Mouse (Mus musculus): Measurements from ENCODE around the gene Phf14.
"Not testable (repeated sequence)": the region's sequence is repeated elsewhere in the genome, so short reads cannot be mapped to it uniquely, and the experiment has no call there.

Gene Phf14

GRCm38 (mm10) chr6:11907269-11908032, at the start of gene Phf14, which contains the start of gene Ndufa4:
Gene Phf14 (plus strand): TSS chr6:11907809.
Gene Ndufa4 (minus strand): TSS chr6:11907497.
- peak; percentile 95 for DNase-seq

- not testable (repeated sequence) for DNase-seq
These were observed 32.2 kb upstream of the Phf14 start for GRCm38 (mm10) chr6:11875364-11875763.

GRCm38 (mm10) chr6:11900809-11901310, 6.7 kb upstream of the Phf14 start:
- no peak for DNase-seq

- DNase-seq, result no peak
These were observed 730 bp upstream of the Phf14 start for GRCm38 (mm10) chr6:11906890-11907268.

GRCm38 (mm10) chr6:11908170-11908569, 561 bp downstream of the Phf14 start:
- DNase-seq, result peak; percentile 12

- peak; percentile 90 for DNase-seq
These were observed 18.0 kb downstream of the Phf14 start for GRCm38 (mm10) chr6:11925496-11926041.

- peak; percentile 16 for DNase-seq
These were observed 18.5 kb downstream of the Phf14 start for GRCm38 (mm10) chr6:11926082-11926595.

- DNase-seq, result peak; percentile 4
These were observed 19.9 kb downstream of the Phf14 start for GRCm38 (mm10) chr6:11927485-11927884.

- DNase-seq, result no peak
These were observed 25.8 kb downstream of the Phf14 start for GRCm38 (mm10) chr6:11933403-11933802.

- DNase-seq, result no peak
These were observed 33.3 kb downstream of the Phf14 start for GRCm38 (mm10) chr6:11940895-11941294.

- no peak for DNase-seq
These were observed 34.5 kb downstream of the Phf14 start for GRCm38 (mm10) chr6:11942089-11942488.

- DNase-seq, result no peak
These were observed 40.5 kb downstream of the Phf14 start for GRCm38 (mm10) chr6:11948100-11948499.

- no peak for DNase-seq
These were observed 52.6 kb downstream of the Phf14 start for GRCm38 (mm10) chr6:11960172-11960571.

GRCm38 (mm10) chr6:11993782-11994181, 86.2 kb downstream of the Phf14 start:
- no peak for DNase-seq

GRCm38 (mm10) chr6:11998576-11998975, 91.0 kb downstream of the Phf14 start:
- no peak for DNase-seq

GRCm38 (mm10) chr6:11999506-11999905, 91.9 kb downstream of the Phf14 start:
- no peak for DNase-seq

- DNase-seq, result no peak
These were observed 97.8 kb downstream of the Phf14 start for GRCm38 (mm10) chr6:12005455-12005854.

- no peak for DNase-seq
These were observed 98.4 kb downstream of the Phf14 start for GRCm38 (mm10) chr6:12006001-12006400.

GRCm38 (mm10) chr6:12012103-12012502, 104.5 kb downstream of the Phf14 start:
- DNase-seq, result no peak

GRCm38 (mm10) chr6:12014035-12014434, 106.4 kb downstream of the Phf14 start:
- DNase-seq, result no peak

- DNase-seq, result no peak
These were observed 107.1 kb downstream of the Phf14 start for GRCm38 (mm10) chr6:12014733-12015132.

GRCm38 (mm10) chr6:12019736-12020135, 112.1 kb downstream of the Phf14 start:
- DNase-seq, result no peak

GRCm38 (mm10) chr6:12020156-12020555, 112.5 kb downstream of the Phf14 start:
- no peak for DNase-seq

- no peak for DNase-seq
These were observed 113.1 kb downstream of the Phf14 start for GRCm38 (mm10) chr6:12020738-12021137.
